Mouse (Mus musculus) E14TG2a.4 (cell line): ENCODE data around the gene Drc7.

Experiments used
- CTCF ChIP-seq: conservative IDR thresholded peaks from 2 replicates; pipeline ENCODE4 v1.5.1; 2014; ENCODE audit warnings: low read length
- NANOG ChIP-seq: IDR thresholded peaks from 2 replicates; pipeline ENCODE4 v1.6.1; 2014; ENCODE audit warnings: borderline replicate concordance, low read length, mixed read lengths

DNA sequence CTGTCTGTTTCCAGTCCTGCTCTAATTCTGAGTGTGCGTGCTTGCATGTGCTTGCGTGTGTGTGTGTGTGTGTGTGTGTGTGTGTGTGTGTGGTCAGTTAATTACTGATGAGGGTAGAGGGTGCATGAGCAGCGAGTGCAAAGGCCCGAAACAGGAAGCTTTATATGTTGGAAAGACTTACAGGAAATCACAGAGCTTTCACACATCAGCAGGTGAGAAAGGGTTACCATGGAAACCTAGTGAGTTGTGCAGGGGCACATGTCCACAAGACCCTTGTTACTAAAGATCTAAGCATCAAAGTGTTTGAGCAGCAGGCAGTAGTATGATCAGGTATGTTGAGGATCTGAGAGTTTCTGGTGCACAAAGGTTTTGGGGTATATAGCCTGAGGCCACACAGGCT lies 29.4 kb downstream of the Drc7 start:
- TF ChIP-seq CTCF (no peak), NANOG (no peak)
